7 mouse cellular contexts compared by ENCODE assay signal in the genomic region with DNA sequence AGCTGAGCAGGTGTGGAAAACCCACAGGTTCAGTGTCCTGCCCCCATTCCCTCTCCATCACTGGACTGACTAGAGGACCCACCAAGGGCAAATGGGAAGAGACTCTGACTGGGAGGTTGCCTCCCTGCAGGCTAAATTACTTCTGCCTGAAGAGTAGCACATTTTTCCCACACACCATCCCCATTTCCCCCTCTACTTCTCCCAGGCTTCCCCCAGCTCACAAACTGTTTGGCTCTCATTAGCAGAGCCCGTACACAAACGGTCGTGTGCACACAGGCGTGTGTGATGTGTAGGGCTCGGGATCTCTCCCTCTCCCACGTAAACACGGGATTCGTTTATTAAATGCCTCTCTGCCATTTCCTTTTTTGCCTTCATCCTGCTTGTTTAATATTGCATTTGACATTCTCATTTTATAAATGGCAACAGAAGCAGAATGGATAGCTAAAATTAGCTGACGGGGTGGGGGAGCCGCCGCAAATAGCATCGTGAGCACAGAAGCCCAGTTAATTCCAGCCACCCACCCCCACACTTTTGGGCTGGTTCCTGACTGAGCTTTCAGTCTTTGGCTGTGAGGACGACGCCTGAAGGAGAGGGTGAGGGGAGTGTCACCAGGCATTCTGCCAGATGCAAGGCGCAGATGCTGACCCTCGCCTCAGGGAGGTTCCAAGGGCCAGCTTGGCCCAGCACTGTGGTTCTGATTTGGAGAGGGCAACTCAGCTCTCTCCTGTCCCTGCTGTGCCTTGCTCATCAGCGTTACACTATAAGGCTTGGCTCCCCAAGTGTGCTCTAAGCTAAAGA.
DNase-seq lines count a peak whose midpoint lies in the region; ATAC-seq and TF ChIP-seq lines count a peak whose summit lies in the region.

No protein-coding gene starts in this region.

- TF ChIP-seq CTCF in forebrain, postnatal 0 days (IDR thresholded peaks at IDR 0.05; ENCODE audit: low read depth): no peak

- 0 out of 2 replicates have a peak overlapping the region, but pooled peaks have one; percentile 11 for H3K9ac ChIP-seq in forebrain, postnatal 0 days

- H3K27ac ChIP-seq in forebrain, postnatal 0 days (ENCODE audit: low read depth, low read length): peak overlapping the region; percentile 55

- 8% methylated on average over 17 of the region's 17 CpGs for WGBS in forebrain, postnatal 0 days

- peak; percentile 73 for DNase-seq in cerebellum, adult 9-11 months
- peak; percentile 78 for DNase-seq in forebrain, postnatal 0 days
- peak; percentile 63 to 72 for DNase-seq in heart, postnatal 14 days
- peak; percentile 54 to 59 for DNase-seq in kidney, postnatal 36 days
- peak; percentile 49 to 73 for DNase-seq in lung, postnatal 4 days
- peak; percentile 73 to 77 for DNase-seq in right cerebral cortex, postnatal 36 days (ENCODE audit: low spot score in 2 of 2)
- DNase-seq in urinary bladder, adult 18-20 months (ENCODE audit: low spot score in 2 of 2): no peak

- no peak overlapping the region for H3K4me3 ChIP-seq in forebrain, postnatal 0 days (ENCODE audit: low read depth, low read length)

- no peaks in the 10 kb centered on the region for H3K9me3 ChIP-seq in forebrain, postnatal 0 days (ENCODE audit: low read length)

- intact Hi-C loops in heart, postnatal 14 days (cut with DNase I): no loop called here

- H3K36me3 ChIP-seq in forebrain, postnatal 0 days (ENCODE audit: insufficient read depth): no peaks in the 10 kb centered on the region

- peak; percentile 74 for ATAC-seq in forebrain, postnatal 0 days

- H3K4me2 ChIP-seq in forebrain, postnatal 0 days (ENCODE audit: low read depth): peak overlapping the region; percentile 39

- peaks cover 24% of the 10 kb centered on the region for H3K4me1 ChIP-seq in forebrain, postnatal 0 days (ENCODE audit: insufficient read depth)

- no peaks in the 10 kb centered on the region for H3K27me3 ChIP-seq in forebrain, postnatal 0 days (ENCODE audit: insufficient read depth, low read length)

Comparison
In these comparisons a context has a peak if more than half of its experiments do, and no peak if none do; other contexts are left out.
1. DNase-seq: peak in cerebellum, adult 9-11 months (single experiment), forebrain, postnatal 0 days (single experiment), heart, postnatal 14 days (2 of 2), kidney, postnatal 36 days (2 of 2), lung, postnatal 4 days (2 of 2) and right cerebral cortex, postnatal 36 days (2 of 2); none in urinary bladder, adult 18-20 months (0 of 2).